ENCODE assay signal across 7 mouse cellular contexts in genomic region chr17:80727341-80727951, GRCm38 (mm10). TPM values are rescaled to one million over a fixed set of nuclear protein-coding genes. Genes with fewer than 3 reads are reported as not detected.
A peak's percentile ranks its signal among the peaks of the same experiment; 100 is the strongest.
DNase-seq lines count a peak whose midpoint lies in the region; ATAC-seq lines count a peak whose summit lies in the region.

No protein-coding gene starts in this region.

- 0 out of 2 replicates have a peak, but pooled peaks cover 3% of the 10 kb centered on the region for H3K9me3 ChIP-seq in limb, embryonic 12.5 days
- H3K9me3 ChIP-seq in midbrain, embryonic 11.5 days (ENCODE audit: control insufficient read depth, low read length): no peaks in the 10 kb centered on the region

- peak overlapping the region; percentile 81 for H3K4me2 ChIP-seq in limb, embryonic 12.5 days
- H3K4me2 ChIP-seq in midbrain, embryonic 11.5 days: peak overlapping the region; percentile 68

- peak overlapping the region; percentile 98 for H3K9ac ChIP-seq in limb, embryonic 12.5 days (replicated peaks)
- H3K9ac ChIP-seq in midbrain, embryonic 11.5 days (ENCODE audit: low read length): peak overlapping the region; percentile 94

- WGBS in limb, embryonic 12.5 days: under 1% methylated on average over 49 of the region's 54 CpGs
- under 1% methylated on average over 53 of the region's 54 CpGs for WGBS in midbrain, embryonic 11.5 days

- H3K27ac ChIP-seq in limb, embryonic 12.5 days: peak overlapping the region; percentile 99
- peak overlapping the region; percentile 91 for H3K27ac ChIP-seq in midbrain, embryonic 11.5 days (ENCODE audit: low read depth, low read length)

- no peaks in the 10 kb centered on the region for H3K27me3 ChIP-seq in limb, embryonic 12.5 days
- no peaks in the 10 kb centered on the region for H3K27me3 ChIP-seq in midbrain, embryonic 11.5 days (ENCODE audit: control insufficient read depth, insufficient read depth, low read length)

- H3K4me1 ChIP-seq in limb, embryonic 12.5 days (replicated peaks): peaks cover 46% of the 10 kb centered on the region
- peaks cover 11% of the 10 kb centered on the region for H3K4me1 ChIP-seq in midbrain, embryonic 11.5 days (ENCODE audit: control insufficient read depth, insufficient read depth, low read length)

- H3K36me3 ChIP-seq in limb, embryonic 12.5 days: no peaks in the 10 kb centered on the region; the same call in 1 of the 2 replicates
- no peaks in the 10 kb centered on the region for H3K36me3 ChIP-seq in midbrain, embryonic 11.5 days (ENCODE audit: control insufficient read depth, insufficient read depth, low read length)

- peak; percentile 70 to 71 for DNase-seq in cerebellum, postnatal 14 days
- peak; percentile 62 for DNase-seq in gastrocnemius, postnatal 25 days
- peak; percentile 96 for DNase-seq in midbrain, embryonic 11.5 days (ENCODE audit: low spot score, missing footprints)
- peak; percentile 5 for DNase-seq in spleen, adult 12 weeks (ENCODE audit: low spot score)

- ATAC-seq in activated CD4-positive, CD25-positive, alpha-beta regulatory T cell, adult 4 months: peak; percentile 21
- ATAC-seq in inflammation-experienced regulatory T-cells, adult 6 months: peak; percentile 47
- peak; percentile 58 for ATAC-seq in limb, embryonic 12.5 days (ENCODE audit: insufficient number of reproducible peaks, insufficient read depth, low FRiP score, low TSS enrichment, low read depth)
- peak; percentile 76 for ATAC-seq in midbrain, embryonic 11.5 days (ENCODE audit: low FRiP score)

- H3K4me3 ChIP-seq in limb, embryonic 12.5 days (replicated peaks): peak overlapping the region; percentile 93
- H3K4me3 ChIP-seq in midbrain, embryonic 11.5 days (ENCODE audit: low read depth, low read length): peak overlapping the region; percentile 92

RNA-seq across cellular contexts. Expression of gene Map4k3, which starts 0.8 kb away (rescaled TPM):
- 1 to 10 TPM; 2.3 to 4.2 TPM for polyA plus RNA-seq in activated CD4-positive, CD25-positive, alpha-beta regulatory T cell, adult 4 months (2017; shearing (Covaris generic))
- 10 to 100 TPM; 12.4 to 15.0 TPM for total RNA-seq in gastrocnemius, postnatal 25 days (2021)
- polyA plus RNA-seq in inflammation-experienced regulatory T-cells, adult 6 months (2017; shearing (Covaris generic)): 1 to 10 TPM in 2 of 3 experiments, under 1 TPM in 1; 0.85 to 5.3 (median 4.8) TPM
- polyA plus RNA-seq in limb, embryonic 12.5 days (2016; fragmentation: Nextera tagmentation; extraction: Ambion mirVana): 35.8 and 37.0 TPM in 2 replicates
- polyA plus RNA-seq in midbrain, embryonic 11.5 days (2014; fragmentation: Nextera tagmentation; extraction: Ambion mirVana): 28.2 and 29.9 TPM in 2 replicates

Comparison
In these comparisons a context has a peak if more than half of its experiments do, and no peak if none do; other contexts are left out.
1. Peak in every context shown above with its lines: DNase-seq, ATAC-seq, H3K4me3 ChIP-seq and H3K27ac ChIP-seq.
2. ATAC-seq: peak in every context shown above with its lines; median percentile 76 in midbrain, embryonic 11.5 days; 58 in limb, embryonic 12.5 days; 47 in inflammation-experienced regulatory T-cells, adult 6 months; 21 in activated CD4-positive, CD25-positive, alpha-beta regulatory T cell, adult 4 months.
3. DNase-seq: peak in every context shown above with its lines; median percentile 96 in midbrain, embryonic 11.5 days; 70 in cerebellum, postnatal 14 days; 62 in gastrocnemius, postnatal 25 days; 5 in spleen, adult 12 weeks.